Mouse (Mus musculus) neural tube, embryonic 15.5 days (tissue): ENCODE data around the gene Pkm. TPM values are rescaled to one million over a fixed set of nuclear protein-coding genes. Genes with fewer than 3 reads are reported as not detected.

Source experiments
- ATAC-seq: fragments of 200-750 bp; cut with Nextera tagmentation; 2 replicates; pipeline ENCODE4 v1.8.0; 2017; ENCODE audit warnings: mild to moderate bottlenecking, moderate TSS enrichment, moderate library complexity; ENCODE audit not compliant: low FRiP score
- H3K27ac ChIP-seq: fragments of 300-500 bp; sonication (generic); replicated peaks from 2 replicates; pipeline ENCODE4 v1.5.1; 2015; ENCODE audit warnings: mild to moderate bottlenecking, inconsistent platforms
- H3K27me3 ChIP-seq: fragments of 300-500 bp; sonication (generic); replicated peaks from 2 replicates; pipeline ENCODE4 v1.6.1; 2015; ENCODE audit warnings: inconsistent platforms
- H3K36me3 ChIP-seq: fragments of 300-500 bp; sonication (generic); 2 replicates; pipeline ENCODE4 v1.6.1; 2015; ENCODE audit warnings: inconsistent platforms
- H3K4me1 ChIP-seq: fragments of 300-500 bp; sonication (generic); 2 replicates; pipeline ENCODE4 v1.6.1; 2015; ENCODE audit warnings: inconsistent platforms
- H3K4me2 ChIP-seq: fragments of 300-500 bp; sonication (generic); 2 replicates; pipeline ENCODE4 v1.6.1; 2015; ENCODE audit warnings: inconsistent platforms, mild to moderate bottlenecking, moderate library complexity
- H3K4me3 ChIP-seq: fragments of 300-500 bp; sonication (generic); replicated peaks from 2 replicates; pipeline ENCODE4 v1.5.1; 2015; ENCODE audit warnings: mild to moderate bottlenecking, inconsistent platforms
- H3K9ac ChIP-seq: fragments of 300-500 bp; sonication (generic); replicated peaks from 2 replicates; pipeline ENCODE4 v1.6.1; 2015; ENCODE audit warnings: mild to moderate bottlenecking, inconsistent platforms
- H3K9me3 ChIP-seq: fragments of 300-500 bp; sonication (generic); replicated peaks from 2 replicates; pipeline ENCODE4 v1.6.1; 2016; ENCODE audit warnings: inconsistent platforms
- WGBS: fragments of 180-500 bp; shearing (Covaris S2); methylation state at CpG from one replicate; pipeline ENCODE4 v1.1.7; 2015; ENCODE audit warnings: mixed read lengths; 5-methylcytosine and 5-hydroxymethylcytosine counted together
- polyA plus RNA-seq: library from polyadenylated mRNA; unstranded; fragments of >200 nt; fragmentation: Nextera tagmentation; extraction: Ambion mirVana; gene quantifications from 2 replicates; pipeline ENCODE4 v1.2.1, GENCODE M21; 2015

Pkm gene
- polyA plus RNA-seq, 1 experiment from 2014 or later: 997 TPM

- peaks cover 1% of the 10 kb centered on the region for H3K4me1 ChIP-seq
- H3K9me3 ChIP-seq: no peaks in the 10 kb centered on the region
- no peak overlapping the region for H3K27ac ChIP-seq
- no peak for ATAC-seq
- H3K36me3 ChIP-seq: no peaks in the 10 kb centered on the region
- no peak overlapping the region for H3K4me2 ChIP-seq
- WGBS: 78% methylated on average over 4 of the region's 4 CpGs
- no peak overlapping the region for H3K4me3 ChIP-seq
- H3K27me3 ChIP-seq: 0 out of 2 replicates have a peak, but pooled peaks cover 6% of the 10 kb centered on the region
- H3K9ac ChIP-seq: no peak overlapping the region
Observed at GRCm38 (mm10) chr9:59718237-59718636, 62.1 kb downstream of the Pkm start.

GRCm38 (mm10) chr9:59721144-59721543 is 65.0 kb downstream of the Pkm start:
- Histone ChIP-seq H3K4me3 (no peak overlapping the region), H3K27me3 (0 out of 2 replicates have a peak, but pooled peaks cover 6% of the 10 kb centered on the region), H3K9ac (no peak overlapping the region), H3K27ac (no peak overlapping the region), H3K36me3 (no peaks in the 10 kb centered on the region), H3K4me2 (no peak overlapping the region), H3K4me1 (peaks cover 10% of the 10 kb centered on the region), H3K9me3 (no peaks in the 10 kb centered on the region)
- 89% methylated on average over 5 of the region's 5 CpGs for WGBS
- no peak for ATAC-seq

DNA sequence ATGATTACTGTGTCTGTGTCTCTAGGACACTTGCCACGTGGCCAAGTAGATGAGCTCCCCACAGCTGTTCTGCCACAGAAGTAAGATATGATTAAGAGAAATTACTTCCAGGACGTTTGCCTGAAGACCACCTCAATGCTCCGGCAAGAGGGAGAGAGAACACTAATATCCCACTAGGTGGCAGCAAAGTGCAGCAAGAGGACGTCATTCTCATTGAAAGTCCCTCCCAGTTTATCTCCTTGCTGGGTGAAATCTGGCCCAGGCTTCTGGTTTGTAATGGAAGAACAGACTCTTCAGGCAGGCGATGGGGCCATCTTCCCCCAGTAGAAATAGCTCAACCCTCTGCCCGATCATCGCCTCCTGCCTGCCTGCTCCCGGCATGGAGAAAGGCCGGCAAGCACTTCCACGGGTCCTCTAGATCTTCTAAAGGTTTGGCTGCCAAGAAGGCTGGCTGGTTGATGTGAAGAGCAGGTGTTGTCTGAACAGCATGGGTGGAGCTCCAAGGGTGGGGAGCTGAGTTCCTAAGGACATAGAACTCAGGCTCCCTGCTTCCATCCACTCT is 67.0 kb downstream of the Pkm start:
- H3K36me3 ChIP-seq: no peaks in the 10 kb centered on the region
- peak overlapping the region; percentile 52 for H3K4me2 ChIP-seq
- ATAC-seq: no peak
- H3K4me3 ChIP-seq: peak overlapping the region; percentile 16; the same call in 1 of the 2 replicates
- H3K4me1 ChIP-seq: peaks cover 10% of the 10 kb centered on the region
- H3K27ac ChIP-seq: no peak overlapping the region
- WGBS: 18% methylated on average over 10 of the region's 10 CpGs
- no peaks in the 10 kb centered on the region for H3K9me3 ChIP-seq
- no peak overlapping the region; the same call in 1 of the 2 replicates for H3K9ac ChIP-seq
- 0 out of 2 replicates have a peak, but pooled peaks cover 6% of the 10 kb centered on the region for H3K27me3 ChIP-seq

DNA sequence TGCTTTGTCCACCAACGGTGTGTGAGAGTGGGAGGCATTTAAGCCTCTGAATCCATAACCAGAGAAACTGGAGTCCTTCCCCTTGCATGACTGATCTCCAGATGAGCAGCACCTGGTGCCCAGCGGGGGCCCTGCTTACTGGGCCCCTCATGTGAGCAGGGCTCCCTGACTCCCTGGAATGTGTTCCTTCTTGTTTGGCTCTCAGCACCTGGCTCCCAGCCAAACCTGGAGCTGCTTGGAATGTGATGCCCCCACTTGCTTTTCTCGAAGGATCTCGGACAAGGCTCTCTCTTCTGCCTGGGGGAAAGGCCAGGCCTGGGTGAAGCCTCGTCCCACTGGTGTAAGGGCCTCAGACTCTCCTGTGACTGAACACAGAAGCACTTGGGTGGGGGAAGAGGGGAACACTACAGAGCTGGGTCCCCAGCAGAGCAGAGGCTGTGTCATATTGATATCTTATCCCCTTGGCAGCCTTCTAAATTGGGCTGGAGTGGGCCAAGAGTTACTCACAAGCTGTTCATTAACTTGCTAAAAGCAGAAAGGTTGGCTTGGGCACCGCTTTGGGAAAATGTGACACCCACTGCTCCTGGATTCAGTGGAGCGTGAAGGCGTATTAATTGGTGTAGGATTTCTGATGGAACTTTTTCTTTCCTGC is 67.7 kb downstream of the Pkm start:
- ATAC-seq: no peak
- no peak overlapping the region for H3K4me2 ChIP-seq
- no peak overlapping the region for H3K9ac ChIP-seq
- H3K4me1 ChIP-seq: peaks cover 10% of the 10 kb centered on the region
- no peaks in the 10 kb centered on the region for H3K36me3 ChIP-seq
- no peak overlapping the region for H3K4me3 ChIP-seq
- H3K27me3 ChIP-seq: 0 out of 2 replicates have a peak, but pooled peaks cover 6% of the 10 kb centered on the region
- WGBS: 63% methylated on average over 8 of the region's 8 CpGs
- no peak overlapping the region for H3K27ac ChIP-seq
- H3K9me3 ChIP-seq: no peaks in the 10 kb centered on the region

DNA sequence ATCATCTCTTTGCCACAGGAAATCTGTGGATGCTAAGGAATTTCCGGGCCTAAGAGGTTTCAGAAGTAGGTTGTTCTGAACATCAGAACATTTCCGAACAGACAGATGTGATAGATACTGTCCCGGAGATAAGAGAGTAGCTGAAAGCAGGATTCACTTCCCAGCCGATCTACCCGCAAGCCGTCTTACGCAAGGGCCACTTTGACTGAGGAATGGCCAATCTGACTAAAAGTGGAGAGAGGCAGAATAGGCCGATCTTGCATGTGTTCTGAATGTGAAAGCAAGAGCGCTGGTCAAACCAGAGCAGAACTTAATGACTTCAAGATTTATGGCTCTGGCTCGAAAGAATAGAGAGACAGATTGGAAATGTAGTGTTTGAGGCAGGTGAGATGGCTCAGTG is 69.3 kb downstream of the Pkm start:
- Histone ChIP-seq H3K27ac (no peak overlapping the region), H3K4me1 (peaks cover 10% of the 10 kb centered on the region), H3K36me3 (no peaks in the 10 kb centered on the region), H3K27me3 (0 out of 2 replicates have a peak, but pooled peaks cover 6% of the 10 kb centered on the region), H3K9ac (no peak overlapping the region), H3K4me2 (no peak overlapping the region), H3K9me3 (no peaks in the 10 kb centered on the region), H3K4me3 (no peak overlapping the region)
- 80% methylated on average over 10 of the region's 10 CpGs for WGBS
- no peak for ATAC-seq

GRCm38 (mm10) chr9:59727569-59728286 is 71.6 kb downstream of the Pkm start:
- WGBS: 89% methylated on average over 11 of the region's 11 CpGs
- Histone ChIP-seq H3K9ac (no peak overlapping the region), H3K4me1 (peaks cover 10% of the 10 kb centered on the region), H3K36me3 (no peaks in the 10 kb centered on the region), H3K4me2 (no peak overlapping the region), H3K27ac (no peak overlapping the region), H3K27me3 (no peaks in the 10 kb centered on the region), H3K9me3 (no peaks in the 10 kb centered on the region), H3K4me3 (no peak overlapping the region)
- ATAC-seq: no peak

Other genes starting within 250 kb of the Pkm start
- gene Arih1, start 169.8 kb upstream of the Pkm start, polyA plus RNA-seq: 16.2 and 16.4 TPM in 2 replicates
- gene Hexa, start 116.8 kb upstream of the Pkm start, polyA plus RNA-seq: 59.9 and 64.3 TPM in 2 replicates
- gene Tmem202, start 116.5 kb upstream of the Pkm start, polyA plus RNA-seq: 0.83 and 1.3 TPM in 2 replicates
- 30.5 and 35.8 TPM in 2 replicates for gene Celf6, start 78.5 kb upstream of the Pkm start, polyA plus RNA-seq
- 180 and 208 TPM in 2 replicates for gene Parp6, start 39.1 kb upstream of the Pkm start, polyA plus RNA-seq
- 3.8 and 4.2 TPM in 2 replicates for gene Gramd2, start 23.8 kb downstream of the Pkm start, polyA plus RNA-seq
- 8.4 and 11.3 TPM in 2 replicates for gene Senp8, start 94.3 kb downstream of the Pkm start, polyA plus RNA-seq
- 21.1 and 23.8 TPM in 2 replicates for gene Myo9a, start 94.5 kb downstream of the Pkm start, polyA plus RNA-seq